9 mouse cellular contexts compared by ENCODE assay signal in genomic region chr9:101613471-101613870, GRCm38 (mm10).
DNase-seq lines count a peak whose midpoint lies in the region.
"Had no signal": no experiment of that assay in that cellular context is flagged by ENCODE, and none has a peak within 500 bp of the region (broad histone marks: within the 10 kb centered on the region; RNA-seq: fewer than 3 reads in every experiment).

No protein-coding gene starts in this region.

- intact Hi-C loops in left cerebral cortex, postnatal 4 days (cut with DNase I): no loop called here
- intact Hi-C loops in left cerebral cortex, postnatal 36 days (cut with DNase I): no loop called here

- peak; percentile 7 for DNase-seq in adrenal gland, postnatal 14 days
- no peak for DNase-seq in adrenal gland, adult 18-20 months (ENCODE audit: low spot score in 2 of 2)
- peak; percentile 74 for DNase-seq in left cerebral cortex, postnatal 4 days
- no peak for DNase-seq in left cerebral cortex, postnatal 36 days (ENCODE audit: low spot score in 2 of 2)
- DNase-seq in heart, adult 9 months (ENCODE audit: low spot score in 2 of 2): peak; percentile 20 to 41
- peak; percentile 59 for DNase-seq in lung, postnatal 36 days
- no peak for DNase-seq in spleen, postnatal 14 days (ENCODE audit: low spot score in 2 of 2)
- no peak for DNase-seq in yolk sac, embryonic 10.5 days (ENCODE audit: low spot score)
- DNase-seq: liver had no signal

Comparison
In these comparisons a context has a peak if more than half of its experiments do, and no peak if none do; other contexts are left out.
1. DNase-seq: peak in adrenal gland, postnatal 14 days (single experiment), left cerebral cortex, postnatal 4 days (single experiment), heart, adult 9 months (2 of 2) and lung, postnatal 36 days (single experiment); none in adrenal gland, adult 18-20 months (0 of 2), left cerebral cortex, postnatal 36 days (0 of 2), spleen, postnatal 14 days (0 of 2) and yolk sac, embryonic 10.5 days (single experiment).